Mouse (Mus musculus): Measurements from ENCODE around the gene Gpatch3.

Gpatch3 gene

GRCm38 (mm10) chr4:133584059-133584951 lies 9.8 kb downstream of the Gpatch3 start, which contains the start of gene Gpn2:
Gene Gpn2, plus strand, starts transcription at chr4:133584362.
- peak; percentile 85 for DNase-seq (ENCODE audit: low spot score)

- DNase-seq (ENCODE audit: low spot score), result peak; percentile 61
Measured at GRCm38 (mm10) chr4:133592570-133592969, 18.0 kb downstream of the Gpatch3 start.

DNA sequence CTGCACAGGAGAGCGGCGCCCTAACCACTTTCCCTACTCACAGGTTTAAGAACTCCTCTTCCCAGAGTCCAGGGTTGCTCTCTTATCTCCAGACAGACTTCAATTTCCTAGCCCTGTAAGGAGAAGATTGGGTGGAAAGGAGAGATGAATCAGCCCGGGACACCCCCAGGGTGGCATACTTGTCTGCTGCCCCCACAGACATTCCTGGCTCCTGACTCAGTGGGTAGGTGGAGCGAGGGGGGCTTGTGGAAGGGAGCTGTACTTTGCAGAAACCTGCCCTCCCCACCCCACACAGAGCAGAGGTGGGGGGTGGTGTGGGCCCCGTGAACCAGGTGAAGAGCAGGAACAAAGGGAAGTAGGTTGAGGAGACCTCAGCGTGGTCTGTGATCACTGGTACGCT lies 21.0 kb downstream of the Gpatch3 start:
- no peak for DNase-seq (ENCODE audit: low spot score)

DNA sequence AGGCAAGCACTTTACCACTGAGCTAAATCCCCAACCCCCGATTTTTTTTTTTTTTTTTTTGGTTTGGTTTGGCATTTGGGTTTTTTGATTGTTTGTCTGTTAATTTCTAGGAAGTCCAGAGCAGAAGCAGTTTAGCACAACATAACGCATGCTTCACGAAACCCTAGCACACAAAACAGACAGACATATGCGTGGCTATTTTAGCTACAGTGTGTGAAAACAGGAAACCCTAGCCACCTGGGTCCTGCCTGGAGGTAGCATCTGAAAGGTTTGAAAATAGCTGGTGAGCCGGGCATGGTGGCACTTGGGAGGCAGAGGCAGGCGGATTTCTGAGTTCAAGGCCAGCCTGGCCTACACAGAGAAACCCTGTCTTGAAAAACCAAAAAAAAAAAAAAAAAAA lies 21.5 kb downstream of the Gpatch3 start:
- no peak for DNase-seq (ENCODE audit: low spot score)

DNA sequence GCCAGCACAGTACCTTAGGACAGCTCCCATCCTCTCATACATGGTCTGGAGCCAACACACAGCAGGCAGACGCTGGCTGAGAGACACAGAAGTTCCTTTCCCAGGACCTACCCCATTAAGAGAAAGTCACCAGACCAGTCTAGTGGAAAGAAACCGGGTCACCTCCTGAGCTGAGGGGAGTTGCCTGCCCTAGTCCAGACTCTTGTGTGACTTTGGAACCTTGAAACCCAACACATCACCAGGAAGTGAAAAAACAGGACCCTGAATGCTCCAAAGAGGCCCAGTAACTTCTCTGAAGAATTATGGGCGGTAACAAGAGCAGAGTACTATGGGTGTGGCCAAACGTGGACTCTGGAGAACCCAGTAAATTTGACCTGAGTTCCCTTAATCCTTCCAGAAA lies 24.1 kb downstream of the Gpatch3 start:
- DNase-seq (ENCODE audit: low spot score), result no peak

DNA sequence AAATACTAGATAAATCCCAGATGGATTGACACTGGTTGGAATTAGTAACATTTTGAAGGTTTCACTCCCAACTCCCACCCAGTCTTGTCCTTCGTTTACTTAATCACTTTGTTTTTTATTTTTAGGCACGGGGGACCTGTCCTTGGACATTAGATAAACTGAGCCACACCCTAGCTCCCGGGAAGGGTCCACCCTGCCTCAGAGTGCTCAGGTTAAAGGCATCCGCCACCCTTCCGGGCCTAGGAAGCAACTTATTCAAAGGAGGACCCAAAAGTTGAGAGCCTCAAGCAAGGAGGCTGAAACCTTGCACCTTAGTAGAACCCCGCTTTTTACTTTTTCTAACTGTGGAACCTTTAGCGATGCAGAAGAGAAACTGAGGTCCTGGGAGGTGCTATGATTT lies 24.6 kb downstream of the Gpatch3 start:
- DNase-seq (ENCODE audit: low spot score), result no peak

GRCm38 (mm10) chr4:133599571-133600073 lies 25.1 kb downstream of the Gpatch3 start:
- DNase-seq (ENCODE audit: low spot score), result peak; percentile 28

DNA sequence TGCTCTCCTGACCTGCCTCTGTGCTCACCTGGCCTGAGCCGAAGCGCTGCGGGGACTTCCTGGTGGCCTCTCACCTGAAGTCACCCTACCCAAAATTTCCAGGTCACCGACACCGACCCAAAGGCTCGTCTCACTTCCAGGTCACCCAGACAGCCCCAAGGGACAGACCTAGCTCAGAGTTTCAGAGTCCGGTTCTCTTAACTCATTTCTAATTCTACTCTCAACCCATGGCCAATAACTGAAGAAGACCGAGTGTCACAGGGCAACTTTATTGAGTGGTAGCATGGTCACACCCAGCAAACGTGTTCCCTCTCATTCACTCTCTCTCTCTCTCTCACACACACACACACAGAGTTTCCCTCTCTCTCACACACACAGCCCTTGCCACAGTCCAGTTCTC lies 25.8 kb downstream of the Gpatch3 start:
- no peak for DNase-seq (ENCODE audit: low spot score)

DNA sequence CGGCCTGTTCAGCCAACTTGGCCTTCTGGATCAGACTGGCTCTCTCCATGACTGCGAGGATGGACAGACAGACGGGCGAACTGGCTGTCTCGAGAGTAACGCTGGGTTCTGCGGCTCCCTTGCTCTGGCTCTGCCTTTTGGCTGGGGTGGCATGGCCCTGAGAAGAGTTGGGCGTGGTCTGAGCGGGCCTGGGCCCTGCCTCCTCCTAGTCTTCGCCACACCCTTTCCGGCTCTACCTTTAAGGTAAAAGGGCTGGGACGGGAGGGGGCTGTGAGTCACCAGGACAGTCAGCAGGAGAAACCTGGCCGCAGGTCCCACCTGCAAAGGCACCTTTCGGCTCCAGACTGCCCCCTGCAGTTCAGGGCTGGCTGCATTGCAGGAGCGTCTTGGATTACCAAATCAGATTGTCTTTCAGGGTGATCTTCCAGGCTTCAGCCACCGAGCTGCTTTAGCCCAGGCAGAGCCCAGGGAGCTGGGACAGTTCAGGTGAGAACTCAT lies 27.2 kb downstream of the Gpatch3 start, which contains the start of gene Sfn:
Gene Sfn, minus strand, starts transcription at position 448 of the 498 bp plus-strand sequence.
- no peak for DNase-seq (ENCODE audit: low spot score)

GRCm38 (mm10) chr4:133603056-133603455 lies 28.5 kb downstream of the Gpatch3 start:
- no peak for DNase-seq (ENCODE audit: low spot score)

- no peak for DNase-seq (ENCODE audit: low spot score)
Measured at GRCm38 (mm10) chr4:133604175-133604574, 29.6 kb downstream of the Gpatch3 start.

DNA sequence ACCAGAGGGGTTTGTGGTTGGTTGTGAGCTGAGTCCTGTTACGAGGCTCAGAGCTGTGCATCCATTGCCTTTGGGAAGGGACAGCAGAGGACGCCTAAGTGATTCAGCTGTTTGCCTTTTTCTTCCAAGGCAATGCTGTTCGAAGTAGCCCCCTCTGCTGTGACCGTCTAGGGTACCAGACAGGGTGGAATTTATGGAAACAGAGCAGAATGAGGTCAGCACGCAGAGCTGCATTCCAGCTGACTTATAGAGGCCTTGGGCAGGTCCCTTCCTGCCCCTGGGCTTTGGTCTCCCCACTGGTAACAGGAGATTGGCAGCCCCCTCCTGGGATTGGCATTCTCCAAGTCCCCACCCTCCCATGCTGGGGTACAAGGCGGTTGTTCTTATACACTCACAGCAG lies 30.3 kb downstream of the Gpatch3 start:
- no peak for DNase-seq (ENCODE audit: low spot score)

DNA sequence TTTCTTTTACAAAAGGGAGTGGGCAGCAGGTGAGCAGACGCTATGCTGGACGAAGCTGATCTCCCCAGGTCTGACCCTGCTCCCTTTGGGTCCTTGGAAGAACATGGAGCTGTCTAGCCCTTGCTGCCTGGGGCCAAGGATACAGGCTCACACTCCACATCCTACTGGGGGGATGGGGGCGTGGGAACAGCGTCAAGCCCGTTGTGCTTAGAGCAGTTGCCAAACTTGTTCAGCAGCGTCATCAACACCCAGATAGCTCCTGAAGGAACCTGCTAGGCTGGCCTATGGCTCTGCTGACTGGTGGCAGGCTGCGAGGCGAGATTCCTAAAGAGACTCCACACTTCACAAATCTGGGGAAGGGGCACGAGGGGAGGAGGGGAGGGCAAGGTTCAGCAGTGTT lies 30.8 kb downstream of the Gpatch3 start:
- DNase-seq (ENCODE audit: low spot score), result no peak

DNA sequence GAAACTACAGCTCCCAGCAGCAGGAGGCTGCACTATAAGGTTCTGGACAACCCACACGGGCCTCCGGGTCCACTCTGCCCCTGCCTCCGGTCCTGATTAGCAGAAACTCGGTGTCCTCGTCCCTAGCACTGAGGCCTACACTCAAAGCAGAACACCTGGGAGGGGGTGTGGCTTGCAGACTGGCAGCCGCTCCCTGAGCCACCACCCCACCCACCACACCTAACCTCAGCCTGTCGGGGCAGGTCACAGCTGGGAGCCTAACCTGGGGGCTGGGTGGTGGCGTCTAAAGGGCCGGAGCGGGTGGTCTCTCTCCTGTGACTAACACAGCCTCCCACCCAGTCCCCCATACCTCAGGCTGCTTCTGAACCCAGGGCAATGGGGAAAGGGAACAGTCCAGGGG lies 32.7 kb downstream of the Gpatch3 start:
- no peak for DNase-seq (ENCODE audit: low spot score)

GRCm38 (mm10) chr4:133609719-133610118 lies 35.2 kb downstream of the Gpatch3 start:
- DNase-seq (ENCODE audit: low spot score), result peak; percentile 43

DNA sequence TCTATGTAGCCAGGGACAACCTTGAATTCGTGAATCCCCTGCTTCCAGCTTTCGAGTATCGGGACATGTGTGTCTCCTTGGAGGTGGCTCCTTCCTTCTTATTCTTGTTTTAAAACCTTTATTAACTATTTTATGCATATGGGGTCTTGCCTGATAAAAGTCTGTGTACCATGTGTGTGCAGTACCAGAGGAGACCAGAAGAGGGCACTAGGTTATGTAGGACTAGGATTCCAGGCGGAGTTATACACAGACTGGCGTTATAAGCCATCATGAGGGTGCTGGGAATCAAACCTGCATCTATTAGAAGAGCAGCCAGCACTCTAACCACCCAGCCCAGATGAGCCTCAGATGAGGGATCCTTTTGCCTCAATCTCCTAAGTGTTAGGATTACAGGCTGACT lies 37.3 kb downstream of the Gpatch3 start:
- no peak for DNase-seq (ENCODE audit: low spot score)

- DNase-seq (ENCODE audit: low spot score), result no peak
Measured at GRCm38 (mm10) chr4:133612416-133612815, 37.9 kb downstream of the Gpatch3 start.

GRCm38 (mm10) chr4:133613026-133613425 lies 38.5 kb downstream of the Gpatch3 start:
- no peak for DNase-seq (ENCODE audit: low spot score)

DNA sequence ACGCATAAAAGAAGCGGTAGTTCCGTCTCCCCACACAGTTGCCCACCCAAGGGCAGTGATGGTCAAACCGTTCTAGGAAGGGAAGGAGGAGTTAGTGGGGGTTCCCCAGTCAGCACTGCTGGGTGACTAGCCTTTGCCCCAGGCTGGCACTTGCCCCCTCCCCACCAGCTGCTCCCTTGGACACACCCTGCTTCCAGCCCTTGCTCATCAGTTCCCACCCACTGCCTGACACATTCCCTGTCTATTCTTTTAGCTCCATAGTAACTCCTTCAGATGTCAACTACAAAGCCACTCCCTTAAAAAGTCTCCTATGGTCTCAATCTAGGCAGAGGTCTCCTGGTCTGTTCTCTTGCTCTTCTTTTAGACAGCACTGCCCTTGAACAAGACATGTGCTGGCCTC lies 39.3 kb downstream of the Gpatch3 start:
- DNase-seq (ENCODE audit: low spot score), result no peak

GRCm38 (mm10) chr4:133614274-133614761 lies 39.8 kb downstream of the Gpatch3 start:
- DNase-seq (ENCODE audit: low spot score), result peak; percentile 75

DNA sequence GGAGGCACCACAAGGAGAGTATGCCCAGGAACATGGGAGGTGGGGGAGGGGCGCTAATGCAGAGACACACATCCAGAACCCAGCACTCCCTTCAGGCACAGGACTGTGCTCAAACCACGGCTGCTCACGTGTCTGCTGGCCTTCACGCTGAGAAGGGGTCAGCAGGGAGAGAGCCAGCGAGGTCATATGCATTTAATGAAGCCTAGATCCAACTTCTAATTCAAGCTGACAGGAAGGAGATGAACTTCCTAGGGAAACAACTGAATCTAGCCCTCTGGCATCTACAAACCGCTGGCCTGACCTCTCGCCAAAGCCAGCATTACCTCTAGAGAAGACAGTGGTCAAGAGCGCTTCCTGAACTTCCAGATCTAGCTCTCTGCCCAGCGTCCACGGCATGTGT lies 40.9 kb downstream of the Gpatch3 start:
- DNase-seq (ENCODE audit: low spot score), result no peak

GRCm38 (mm10) chr4:133617936-133618335 lies 43.4 kb downstream of the Gpatch3 start:
- no peak for DNase-seq (ENCODE audit: low spot score)

- DNase-seq (ENCODE audit: low spot score), result no peak
Measured at GRCm38 (mm10) chr4:133619473-133620136, 45.1 kb downstream of the Gpatch3 start.
